Mouse (Mus musculus) bone marrow, adult 2 months (tissue): ENCODE data around the gene Cep72. TPM values are rescaled to one million over a fixed set of nuclear protein-coding genes. Genes with fewer than 3 reads are reported as not detected.
"Not testable (repeated sequence)": the region's sequence is repeated elsewhere in the genome, so short reads cannot be mapped to it uniquely, and the experiment has no call there.

Experiments used
- H3K27ac ChIP-seq: fragments of 200-500 bp; 2 replicates; pipeline ENCODE4 v1.5.1; 2012; ENCODE audit warnings: low read depth, mild to moderate bottlenecking, control low read depth, inconsistent platforms, low read length; ENCODE audit not compliant: control insufficient read depth, poor library complexity, insufficient read depth
- H3K4me1 ChIP-seq: fragments of 200-500 bp; 2 replicates; pipeline ENCODE4 v1.6.1; 2011; ENCODE audit warnings: low read length; ENCODE audit not compliant: control insufficient read depth, insufficient read depth
- H3K4me3 ChIP-seq: fragments of 200-500 bp; replicated peaks from 2 replicates; pipeline ENCODE3; 2011; ENCODE audit warnings: mild to moderate bottlenecking, low read depth, low read length, control low read depth; ENCODE audit not compliant: control insufficient read depth
- CTCF ChIP-seq: fragments of 200-500 bp; IDR thresholded peaks from 2 replicates; pipeline ENCODE4 v1.5.1; 2011; ENCODE audit warnings: low read length, control low read depth; ENCODE audit not compliant: control insufficient read depth, insufficient read depth
- POLR2A ChIP-seq: fragments of 200-500 bp; IDR thresholded peaks from 2 replicates; pipeline ENCODE4 v1.6.1; 2011; ENCODE audit warnings: low read depth, mild to moderate bottlenecking, control low read depth, low read length, borderline replicate concordance; ENCODE audit not compliant: control insufficient read depth
- WGBS: fragments of 180-500 bp; shearing (Covaris S2); methylation state at CpG from one replicate; pipeline ENCODE4 v1.1.7; 2018; 5-methylcytosine and 5-hydroxymethylcytosine counted together
- polyA plus RNA-seq: library from polyadenylated mRNA; stranded (reverse); fragments of >200 nt; gene quantifications from 2 replicates; pipeline ENCODE4 v1.2.4, GENCODE M21; 2011; ENCODE audit warnings: low replicate concordance; ENCODE audit not compliant: missing spikeins, insufficient read depth, insufficient read length

The Cep72 gene
- polyA plus RNA-seq, 1 experiment, result 3.8 TPM

- TF ChIP-seq CTCF (no peak), POLR2A (no peak)
- 74% methylated on average over 4 of the region's 4 CpGs for WGBS
- no peaks in the 10 kb centered on the region for H3K4me1 ChIP-seq
- H3K27ac ChIP-seq, result no peak overlapping the region
- H3K4me3 ChIP-seq, result no peak overlapping the region
Observed at GRCm38 (mm10) chr13:74025151-74026081, 36.7 kb downstream of the Cep72 start.

GRCm38 (mm10) chr13:74019006-74019405 is 43.1 kb downstream of the Cep72 start:
- H3K4me1 ChIP-seq, H3K27ac ChIP-seq, H3K4me3 ChIP-seq: not testable (repeated sequence)
- 83% methylated on average over 8 of the region's 8 CpGs for WGBS

DNA sequence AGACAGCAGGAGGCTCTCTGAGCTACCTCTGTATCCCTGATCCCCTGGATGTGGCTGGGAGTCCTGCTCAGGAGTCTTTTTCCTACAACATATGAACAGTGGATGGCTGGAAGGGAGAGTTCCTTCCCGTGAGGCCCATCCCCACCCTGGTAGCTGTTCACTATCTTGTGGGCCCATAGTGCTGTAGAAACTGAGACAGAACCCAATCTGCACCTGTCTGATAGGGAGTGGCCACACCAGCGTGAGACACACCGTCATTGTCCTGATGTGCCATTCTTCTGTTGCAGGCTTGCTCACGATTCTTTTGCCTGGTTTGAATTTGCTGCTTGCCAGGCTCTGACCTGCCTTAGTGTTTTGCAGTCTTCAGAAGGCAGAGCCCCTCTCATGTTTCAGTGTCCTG is 44.7 kb downstream of the Cep72 start:
- H3K4me3 ChIP-seq, result no peak overlapping the region
- H3K27ac ChIP-seq, result no peak overlapping the region
- 59% methylated on average over 4 of the region's 4 CpGs for WGBS
- TF ChIP-seq POLR2A (no peak), CTCF (no peak)
- no peaks in the 10 kb centered on the region for H3K4me1 ChIP-seq

- WGBS, result 75% methylated on average over 4 of the region's 4 CpGs
- H3K4me3 ChIP-seq, result no peak overlapping the region
- no peaks in the 10 kb centered on the region for H3K4me1 ChIP-seq
- TF ChIP-seq POLR2A (no peak), CTCF (no peak)
- H3K27ac ChIP-seq, result no peak overlapping the region
Observed at GRCm38 (mm10) chr13:74015908-74016307, 46.2 kb downstream of the Cep72 start.

DNA sequence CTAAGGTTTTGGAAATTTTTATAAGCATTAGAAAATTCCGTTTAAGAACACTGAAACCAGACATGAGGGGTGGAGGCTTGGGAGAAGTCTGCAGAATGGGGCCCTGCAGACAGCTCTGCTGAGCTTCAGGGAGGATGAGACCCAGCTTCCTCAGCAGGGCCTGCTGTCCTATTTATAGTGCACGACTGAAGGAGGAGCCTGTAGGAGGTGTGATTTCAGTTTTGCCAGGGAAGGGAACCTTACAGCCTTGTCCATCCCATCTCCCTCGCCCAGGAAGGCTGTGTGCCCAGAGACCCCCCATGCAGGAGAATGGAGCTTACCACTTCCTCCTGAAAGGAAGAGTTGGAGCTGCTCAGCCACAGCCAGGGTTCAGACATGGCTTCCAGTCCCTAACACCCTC is 51.4 kb downstream of the Cep72 start:
- TF ChIP-seq POLR2A, result no peak
- TF ChIP-seq CTCF, result no peak
- no peak overlapping the region for H3K27ac ChIP-seq
- no peaks in the 10 kb centered on the region for H3K4me1 ChIP-seq
- 16% methylated on average over 3 of the region's 3 CpGs for WGBS
- no peak overlapping the region for H3K4me3 ChIP-seq

- peak overlapping the region; percentile 72 for H3K4me3 ChIP-seq
- no peak overlapping the region for H3K27ac ChIP-seq
- no peaks in the 10 kb centered on the region for H3K4me1 ChIP-seq
- 1% methylated on average over 55 of the region's 55 CpGs for WGBS
- TF ChIP-seq CTCF (no peak), POLR2A (no peak)
Observed at GRCm38 (mm10) chr13:74009791-74010614, 52.1 kb downstream of the Cep72 start.

- no peak within 1 kb of the TSS; the same call in 1 of the 2 replicates for H3K27ac ChIP-seq
Observed at GRCm38 (mm10) chr13:74008948-74009718, 53.0 kb downstream of the Cep72 start, which contains the start of gene Tppp. Gene Tppp (plus strand): TSS chr13:74009407.

DNA sequence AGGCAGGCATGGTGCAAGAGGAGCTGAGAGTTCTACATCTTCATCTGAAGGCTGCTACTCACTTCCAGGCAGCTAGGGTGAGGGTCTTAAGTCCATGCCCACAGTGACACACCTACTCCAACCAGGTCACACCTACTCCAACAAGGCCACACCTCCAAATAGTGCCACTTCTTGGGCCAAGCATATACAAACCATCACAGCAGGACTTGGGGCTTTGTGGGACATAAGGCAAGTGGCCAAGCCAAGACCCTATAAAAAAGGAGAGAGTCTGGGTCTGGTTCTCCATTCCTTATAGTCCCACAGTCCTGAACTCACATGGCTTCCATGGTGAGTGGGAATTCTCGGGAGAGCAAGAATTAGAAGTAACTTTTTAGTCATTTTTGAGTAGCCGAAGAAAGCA is 53.9 kb downstream of the Cep72 start:
- not testable (repeated sequence) for H3K27ac ChIP-seq, H3K4me3 ChIP-seq, H3K4me1 ChIP-seq
- 73% methylated on average over 2 of the region's 2 CpGs for WGBS

More at GRCm38 (mm10) chr13:74008948-74009718, 53.0 kb downstream of the Cep72 start, which contains the start of gene Tppp:
- TF ChIP-seq CTCF (no peak), POLR2A (peak; percentile 49; the same call in 1 of the 2 replicates)
- Histone ChIP-seq H3K4me1 (no peaks in the 10 kb centered on the region), H3K4me3 (peak within 1 kb of the TSS; percentile 72)
- WGBS, result under 1% methylated on average over 56 of the region's 56 CpGs

GRCm38 (mm10) chr13:74006881-74007280 is 55.2 kb downstream of the Cep72 start:
- not testable (repeated sequence) for H3K4me3 ChIP-seq, H3K4me1 ChIP-seq, H3K27ac ChIP-seq
- WGBS, result 90% methylated on average over 4 of the region's 4 CpGs
